Comparison of ENCODE assay signal across 11 mouse cellular contexts in genomic region chr11:86592993-86593392, GRCm38 (mm10). TPM values are rescaled to one million over a fixed set of nuclear protein-coding genes. Genes with fewer than 3 reads are reported as not detected.
DNase-seq lines count a peak whose midpoint lies in the region; ATAC-seq and TF ChIP-seq lines count a peak whose summit lies in the region.
"Had no signal": no experiment of that assay in that cellular context is flagged by ENCODE, and none has a peak within 500 bp of the region (broad histone marks: within the 10 kb centered on the region; RNA-seq: fewer than 3 reads in every experiment).

No protein-coding gene starts in this region.

- intact Hi-C loops in left cerebral cortex, postnatal 36 days (cut with DNase I): no loop called here
- intact Hi-C loops in left cerebral cortex, postnatal 14 days (cut with DNase I): no loop called here

- no peak overlapping the region for H3K9ac ChIP-seq in heart, embryonic 13.5 days
- H3K9ac ChIP-seq in liver, embryonic 14.5 days (replicated peaks): no peak overlapping the region
- H3K9ac ChIP-seq: embryonic facial prominence, embryonic 15.5 days had no signal

- no peaks in the 10 kb centered on the region for H3K9me3 ChIP-seq in heart, embryonic 13.5 days
- H3K9me3 ChIP-seq in heart, embryonic 10.5 days: no peaks in the 10 kb centered on the region
- H3K9me3 ChIP-seq in liver, embryonic 14.5 days (ENCODE audit: control insufficient read depth, low read length): no peaks in the 10 kb centered on the region
- H3K9me3 ChIP-seq: embryonic facial prominence, embryonic 15.5 days had no signal

- peak overlapping the region; percentile 74 for H3K27ac ChIP-seq in heart, embryonic 13.5 days (replicated peaks)
- H3K27ac ChIP-seq in heart, embryonic 10.5 days: no peak overlapping the region
- peak overlapping the region; percentile 21 for H3K27ac ChIP-seq in liver, embryonic 14.5 days
- H3K27ac ChIP-seq: embryonic facial prominence, embryonic 15.5 days had no signal

- no peaks in the 10 kb centered on the region for H3K27me3 ChIP-seq in heart, embryonic 13.5 days (replicated peaks)
- no peaks in the 10 kb centered on the region for H3K27me3 ChIP-seq in heart, embryonic 10.5 days (ENCODE audit: insufficient read depth, poor library complexity, severe bottlenecking)
- H3K27me3 ChIP-seq in liver, embryonic 14.5 days (ENCODE audit: control insufficient read depth, insufficient read depth, low read length): no peaks in the 10 kb centered on the region
- H3K27me3 ChIP-seq: embryonic facial prominence, embryonic 15.5 days had no signal

- no peak overlapping the region for H3K4me2 ChIP-seq in heart, embryonic 13.5 days
- no peak overlapping the region; the same call in 1 of the 2 replicates for H3K4me2 ChIP-seq in liver, embryonic 14.5 days (ENCODE audit: low read depth)
- H3K4me2 ChIP-seq: embryonic facial prominence, embryonic 15.5 days had no signal

- peaks cover 39% of the 10 kb centered on the region for H3K4me1 ChIP-seq in heart, embryonic 13.5 days
- peaks cover 17% of the 10 kb centered on the region for H3K4me1 ChIP-seq in heart, embryonic 10.5 days
- H3K4me1 ChIP-seq in liver, embryonic 14.5 days (replicated peaks; ENCODE audit: control insufficient read depth in 2 of 2, insufficient read depth in 2 of 2, low read length in 1 of 2): peaks cover 15 to 28% of the 10 kb centered on the region in 2 experiments

- no peak for ATAC-seq in heart, embryonic 13.5 days (ENCODE audit: extremely low read depth, insufficient number of reproducible peaks, low FRiP score, low TSS enrichment)
- peak; percentile 75 for ATAC-seq in liver, embryonic 14.5 days (ENCODE audit: insufficient read depth)

- no peak for DNase-seq in heart, embryonic 10.5 days (ENCODE audit: low spot score)
- DNase-seq in 416B (ENCODE audit: low read depth): peak; percentile 97
- peak; percentile 56 for DNase-seq in adipocyte (ENCODE audit: low spot score)
- no peak for DNase-seq in liver, embryonic 14.5 days (ENCODE audit: low read depth in 3 of 3, low spot score in 3 of 3)
- DNase-seq in urinary bladder, postnatal 36 days (ENCODE audit: low spot score in 2 of 2): no peak
- no peak for DNase-seq in left cerebral cortex, postnatal 36 days (ENCODE audit: low spot score in 2 of 2)
- DNase-seq in left cerebral cortex, postnatal 14 days (ENCODE audit: low spot score in 2 of 2): no peak
- DNase-seq: kidney, adult 2 months; thymus, postnatal 25 days had no signal

- WGBS in heart, embryonic 13.5 days: 15% methylated on average over 3 of the region's 3 CpGs
- 29% methylated on average over 3 of the region's 3 CpGs for WGBS in heart, embryonic 10.5 days
- WGBS in liver, embryonic 14.5 days (ENCODE audit: insufficient replicate concordance): 9% methylated on average over 3 of the region's 3 CpGs

- no peaks in the 10 kb centered on the region for H3K36me3 ChIP-seq in heart, embryonic 13.5 days
- peaks cover 4% of the 10 kb centered on the region; the same call in 1 of the 2 replicates for H3K36me3 ChIP-seq in heart, embryonic 10.5 days
- peaks cover 4% of the 10 kb centered on the region; the same call in 1 of the 2 replicates for H3K36me3 ChIP-seq in liver, embryonic 14.5 days (replicated peaks; ENCODE audit: control insufficient read depth, insufficient read depth, low read depth)
- H3K36me3 ChIP-seq: embryonic facial prominence, embryonic 15.5 days had no signal

- no peak; the same call in 1 of the 2 replicates for TF ChIP-seq EP300 in liver, embryonic 14.5 days (IDR thresholded peaks at IDR 0.05; ENCODE audit: low read depth)

- H3K4me3 ChIP-seq in heart, embryonic 13.5 days: no peak overlapping the region
- H3K4me3 ChIP-seq in heart, embryonic 10.5 days: no peak overlapping the region
- H3K4me3 ChIP-seq in liver, embryonic 14.5 days (ENCODE audit: insufficient read depth in 1 of 2, low read depth in 2 of 2, low read length in 2 of 2): no peak overlapping the region
- H3K4me3 ChIP-seq: embryonic facial prominence, embryonic 15.5 days had no signal

- TF ChIP-seq CTCF in liver, embryonic 14.5 days (IDR thresholded peaks at IDR 0.05; ENCODE audit: low read depth): no peak

RNA-seq across cellular contexts. Expression of gene Tubd1, which starts 48.2 kb away (rescaled TPM):
- polyA plus RNA-seq in heart, embryonic 13.5 days (2015; fragmentation: Nextera tagmentation; extraction: Ambion mirVana): 11.5 and 11.9 TPM in 2 replicates
- polyA plus RNA-seq in heart, embryonic 10.5 days (2016; fragmentation: Nextera tagmentation; extraction: Ambion mirVana): 11.8 and 12.8 TPM in 2 replicates
- polyA plus RNA-seq in liver, embryonic 14.5 days (2012; rRNA removed): 4.3 and 5.6 TPM in 2 replicates
- 10.3 and 11.0 TPM in 2 replicates for polyA plus RNA-seq in liver, embryonic 14.5 days (2014; fragmentation: Nextera tagmentation; extraction: Ambion mirVana)
- total RNA-seq in left cerebral cortex, postnatal 36 days (2021): 1 to 10 TPM; 5.3 to 6.1 TPM
- 1 to 10 TPM; 6.7 to 7.2 TPM for total RNA-seq in left cerebral cortex, postnatal 14 days (2021)

RNA-seq across cellular contexts. Expression of gene Rps6kb1, which starts 48.4 kb away (rescaled TPM):
- 39.6 and 41.2 TPM in 2 replicates for polyA plus RNA-seq in heart, embryonic 13.5 days (2015; fragmentation: Nextera tagmentation; extraction: Ambion mirVana)
- 54.3 and 60.4 TPM in 2 replicates for polyA plus RNA-seq in heart, embryonic 10.5 days (2016; fragmentation: Nextera tagmentation; extraction: Ambion mirVana)
- polyA plus RNA-seq in liver, embryonic 14.5 days (2012; rRNA removed): 5.8 and 8.4 TPM in 2 replicates
- polyA plus RNA-seq in liver, embryonic 14.5 days (2014; fragmentation: Nextera tagmentation; extraction: Ambion mirVana): 17.2 and 20.8 TPM in 2 replicates
- 10 to 100 TPM; 33.7 to 38.4 TPM for total RNA-seq in left cerebral cortex, postnatal 36 days (2021)
- 10 to 100 TPM; 38.5 to 38.7 TPM for total RNA-seq in left cerebral cortex, postnatal 14 days (2021)

Comparison
In these comparisons a context has a peak if more than half of its experiments do, and no peak if none do; other contexts are left out.
1. DNase-seq: peak in 416B (single experiment) and adipocyte (single experiment); none in heart, embryonic 10.5 days (single experiment), liver, embryonic 14.5 days (0 of 3), urinary bladder, postnatal 36 days (0 of 2), left cerebral cortex, postnatal 36 days (0 of 2) and left cerebral cortex, postnatal 14 days (0 of 2).